Mouse (Mus musculus) cortical plate, adult 2 months (tissue): ENCODE results near the gene Fgfr2.

Experiments
- CTCF ChIP-seq: fragments of 200-500 bp; IDR thresholded peaks from 2 replicates; pipeline ENCODE4 v1.5.1; 2011; ENCODE audit warnings: mild to moderate bottlenecking, control low read depth, low read length; ENCODE audit not compliant: insufficient read depth; ENCODE audit errors: extremely low read depth
- POLR2A ChIP-seq: fragments of 200-500 bp; IDR thresholded peaks from 2 replicates; pipeline ENCODE4 v1.6.1; 2011; ENCODE audit warnings: mild to moderate bottlenecking, low read length, control low read depth; ENCODE audit not compliant: insufficient read depth; ENCODE audit errors: extremely low read depth

- TF ChIP-seq CTCF (no peak), POLR2A (no peak)
Measured at GRCm38 (mm10) chr7:130119466-130119865, 3003.7 kb downstream of the Fgfr2 start.
